Mouse (Mus musculus): ENCODE results near the gene Cacnb2. TPM values are rescaled to one million over a fixed set of nuclear protein-coding genes. Genes with fewer than 3 reads are reported as not detected.

Cacnb2 gene
- polyA plus RNA-seq, 1 experiment from 2014 or later, result 2.5 TPM

DNA sequence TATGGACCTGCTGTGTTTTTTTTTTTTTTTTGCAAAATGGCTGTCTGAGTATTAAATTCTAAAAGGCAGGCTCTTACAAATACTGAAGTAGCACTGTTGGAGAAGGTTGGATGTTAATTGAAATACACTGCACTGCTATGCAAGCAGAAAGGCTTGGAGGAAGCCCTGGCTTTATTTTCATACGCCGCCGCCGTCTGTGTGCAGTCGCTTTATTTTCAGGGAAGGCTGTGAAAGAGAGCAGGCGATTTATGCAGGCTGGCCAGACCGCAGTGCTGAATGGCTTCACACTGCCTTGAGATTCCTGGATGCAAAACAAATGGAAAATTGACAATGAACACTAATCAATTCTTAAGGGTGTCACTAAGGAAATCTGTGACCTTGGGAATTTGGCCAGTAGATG lies 137.5 kb downstream of the Cacnb2 start:
- Histone ChIP-seq H3K27me3 (ENCODE audit: low read depth, poor library complexity, severe bottlenecking) (no peaks in the 10 kb centered on the region), H3K27ac (no peak overlapping the region), H3K36me3 (no peaks in the 10 kb centered on the region), H3K9me3 (replicated peaks) (no peaks in the 10 kb centered on the region), H3K4me3 (no peak overlapping the region), H3K4me1 (peaks cover 5% of the 10 kb centered on the region; the same call in 1 of the 2 replicates)
- DNase-seq (ENCODE audit: low spot score), result no peak
- 89% methylated on average over 7 of the region's 7 CpGs for WGBS

DNA sequence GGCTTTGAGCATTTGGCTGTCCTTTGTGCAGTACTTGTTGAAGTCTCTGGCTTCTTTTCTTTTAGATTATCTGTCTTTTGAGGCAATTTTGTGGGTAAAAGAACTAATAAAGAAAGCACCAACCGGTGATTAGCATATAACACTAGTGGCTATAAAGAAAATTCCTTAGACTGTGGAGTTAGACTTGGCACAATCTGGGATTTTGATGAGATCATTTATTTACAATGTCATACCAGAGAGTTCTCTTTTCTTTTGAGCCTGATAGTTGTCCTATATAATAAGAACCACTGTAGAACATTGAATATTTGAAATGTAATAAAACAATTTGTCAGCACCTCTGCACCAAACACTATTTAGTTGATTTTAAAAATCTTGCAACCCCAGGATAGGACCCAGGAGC lies 141.9 kb downstream of the Cacnb2 start:
- Histone ChIP-seq H3K4me3 (no peak overlapping the region), H3K27me3 (ENCODE audit: low read depth, poor library complexity, severe bottlenecking) (no peaks in the 10 kb centered on the region), H3K27ac (no peak overlapping the region), H3K4me1 (no peaks in the 10 kb centered on the region), H3K36me3 (no peaks in the 10 kb centered on the region), H3K9me3 (replicated peaks) (no peaks in the 10 kb centered on the region)
- WGBS, result 91% methylated on average over 1 of the region's 1 CpGs
- DNase-seq (ENCODE audit: low spot score), result no peak

DNA sequence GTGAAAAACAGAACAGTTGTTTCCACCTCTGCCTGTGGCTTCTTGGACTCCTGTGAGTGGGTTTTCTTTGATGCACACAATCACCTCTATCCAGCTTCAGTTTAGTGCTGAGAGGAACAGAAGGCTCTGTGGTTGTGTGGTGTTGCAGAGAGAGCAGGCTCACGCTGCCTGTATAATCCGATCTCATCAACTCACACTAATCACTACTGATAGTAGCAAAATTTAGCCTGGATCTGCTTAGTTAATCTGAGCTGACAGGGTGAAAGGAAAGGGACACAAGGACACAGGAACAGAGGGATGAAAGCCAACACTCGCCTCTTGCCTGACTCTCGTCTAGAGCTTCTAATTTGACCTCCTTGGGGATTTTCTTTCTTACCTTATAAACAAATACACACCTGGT lies 160.0 kb downstream of the Cacnb2 start:
- no peak for DNase-seq (ENCODE audit: low spot score)
- H3K27ac ChIP-seq, result no peak overlapping the region
- 67% methylated on average over 4 of the region's 4 CpGs for WGBS

DNA sequence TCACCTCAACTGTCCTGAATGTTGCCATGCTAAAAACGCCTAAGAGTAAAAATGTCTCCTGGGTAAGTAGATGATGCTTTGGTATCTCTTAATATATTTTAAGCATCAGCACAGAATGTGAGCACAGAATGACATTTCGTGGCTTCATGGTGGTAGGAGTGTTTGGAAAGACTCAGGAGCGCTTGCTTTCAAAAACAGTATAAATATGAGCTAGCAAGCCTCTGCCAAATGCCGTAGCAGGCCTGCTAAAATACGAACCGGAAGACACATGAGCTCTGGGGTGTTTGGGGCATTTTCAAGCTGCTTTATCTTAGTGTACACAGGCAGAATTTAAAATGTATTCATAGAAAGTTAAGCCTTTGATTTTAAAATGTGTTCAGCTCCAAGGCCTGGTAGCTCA lies 161.0 kb downstream of the Cacnb2 start:
- Histone ChIP-seq H3K4me1 (no peaks in the 10 kb centered on the region), H3K4me3 (no peak overlapping the region), H3K27me3 (ENCODE audit: low read depth, poor library complexity, severe bottlenecking) (no peaks in the 10 kb centered on the region), H3K9me3 (replicated peaks) (no peaks in the 10 kb centered on the region), H3K27ac (no peak overlapping the region), H3K36me3 (no peaks in the 10 kb centered on the region)
- WGBS, result 90% methylated on average over 6 of the region's 6 CpGs
- no peak for DNase-seq (ENCODE audit: low spot score)

More for the DNA sequence above, 160.0 kb downstream of the Cacnb2 start:
- H3K36me3 ChIP-seq, result no peaks in the 10 kb centered on the region
- H3K9me3 ChIP-seq (replicated peaks), result no peaks in the 10 kb centered on the region
- no peaks in the 10 kb centered on the region for H3K4me1 ChIP-seq
- no peaks in the 10 kb centered on the region for H3K27me3 ChIP-seq (ENCODE audit: low read depth, poor library complexity, severe bottlenecking)
- no peak overlapping the region for H3K4me3 ChIP-seq

DNA sequence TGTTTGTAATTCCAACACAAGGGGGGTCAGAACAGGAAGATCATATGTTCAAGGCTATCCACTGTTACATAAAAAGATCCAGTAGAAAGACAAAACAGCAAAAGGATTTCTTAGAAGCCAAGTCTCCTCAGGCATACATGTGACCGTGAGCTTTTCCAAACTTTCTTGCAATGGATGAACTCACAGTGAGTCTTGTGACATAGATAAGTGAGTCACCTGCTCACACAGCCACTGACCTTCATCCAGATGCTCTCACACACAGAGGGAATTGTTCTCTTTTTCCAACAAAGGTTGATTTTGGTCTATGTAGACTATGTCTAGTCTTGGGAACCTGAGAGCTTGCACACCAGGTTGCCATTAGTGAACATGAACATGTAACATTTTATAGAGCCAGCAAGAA lies 166.6 kb downstream of the Cacnb2 start:
- Histone ChIP-seq H3K4me3 (no peak overlapping the region), H3K27ac (no peak overlapping the region), H3K9me3 (replicated peaks) (no peaks in the 10 kb centered on the region), H3K27me3 (ENCODE audit: low read depth, poor library complexity, severe bottlenecking) (no peaks in the 10 kb centered on the region), H3K4me1 (no peaks in the 10 kb centered on the region), H3K36me3 (no peaks in the 10 kb centered on the region)
- no peak for DNase-seq (ENCODE audit: low spot score)
- 95% methylated on average over 1 of the region's 1 CpGs for WGBS

DNA sequence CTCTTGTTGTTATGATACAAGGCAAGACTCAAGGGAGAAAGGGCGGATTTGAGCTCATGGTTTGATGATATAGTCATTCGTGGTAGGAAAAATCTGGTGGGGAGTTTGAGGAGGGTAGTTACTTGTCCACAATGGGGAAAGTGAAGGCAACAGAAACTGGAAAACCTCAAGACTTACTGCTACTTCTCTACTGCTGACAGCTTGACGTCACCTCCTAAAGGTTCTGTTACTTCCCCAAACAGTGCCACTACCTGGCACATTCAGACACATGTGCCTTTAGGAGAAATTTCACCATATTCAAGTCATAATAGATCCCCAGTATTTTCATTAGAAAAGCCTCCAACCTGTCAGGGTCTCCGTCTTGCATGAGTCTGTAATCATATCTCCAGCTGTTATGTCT lies 167.7 kb downstream of the Cacnb2 start:
- Histone ChIP-seq H3K4me1 (no peaks in the 10 kb centered on the region), H3K36me3 (no peaks in the 10 kb centered on the region), H3K9me3 (replicated peaks) (no peaks in the 10 kb centered on the region), H3K4me3 (no peak overlapping the region), H3K27ac (no peak overlapping the region), H3K27me3 (ENCODE audit: low read depth, poor library complexity, severe bottlenecking) (no peaks in the 10 kb centered on the region)
- 86% methylated on average over 4 of the region's 4 CpGs for WGBS
- DNase-seq (ENCODE audit: low spot score), result no peak

DNA sequence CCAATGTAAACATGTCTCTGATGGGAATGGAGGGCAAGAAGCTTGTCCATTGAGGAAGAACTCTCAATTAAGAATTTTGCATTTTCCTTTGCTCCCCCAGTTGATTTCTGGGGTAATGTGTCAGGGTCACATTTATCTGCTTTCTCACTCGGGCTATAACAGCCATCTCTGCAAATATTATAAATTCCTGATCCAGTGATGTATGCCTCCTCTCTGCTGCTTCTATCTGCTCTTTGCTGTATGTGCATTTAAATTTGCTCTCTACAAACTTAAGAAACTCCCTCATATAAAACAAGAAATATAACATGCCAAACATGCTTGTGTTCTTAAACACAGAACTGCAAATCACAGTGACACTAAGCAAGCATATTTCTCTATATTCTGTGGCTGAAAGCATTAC lies 171.5 kb downstream of the Cacnb2 start:
- no peak for DNase-seq (ENCODE audit: low spot score)
- no peak overlapping the region for H3K4me3 ChIP-seq
- H3K27me3 ChIP-seq (ENCODE audit: low read depth, poor library complexity, severe bottlenecking), result no peaks in the 10 kb centered on the region
- H3K9me3 ChIP-seq (replicated peaks), result no peaks in the 10 kb centered on the region
- H3K4me1 ChIP-seq, result no peaks in the 10 kb centered on the region
- WGBS, result 88% methylated on average over 1 of the region's 1 CpGs
- no peaks in the 10 kb centered on the region for H3K36me3 ChIP-seq
- H3K27ac ChIP-seq, result no peak overlapping the region

DNA sequence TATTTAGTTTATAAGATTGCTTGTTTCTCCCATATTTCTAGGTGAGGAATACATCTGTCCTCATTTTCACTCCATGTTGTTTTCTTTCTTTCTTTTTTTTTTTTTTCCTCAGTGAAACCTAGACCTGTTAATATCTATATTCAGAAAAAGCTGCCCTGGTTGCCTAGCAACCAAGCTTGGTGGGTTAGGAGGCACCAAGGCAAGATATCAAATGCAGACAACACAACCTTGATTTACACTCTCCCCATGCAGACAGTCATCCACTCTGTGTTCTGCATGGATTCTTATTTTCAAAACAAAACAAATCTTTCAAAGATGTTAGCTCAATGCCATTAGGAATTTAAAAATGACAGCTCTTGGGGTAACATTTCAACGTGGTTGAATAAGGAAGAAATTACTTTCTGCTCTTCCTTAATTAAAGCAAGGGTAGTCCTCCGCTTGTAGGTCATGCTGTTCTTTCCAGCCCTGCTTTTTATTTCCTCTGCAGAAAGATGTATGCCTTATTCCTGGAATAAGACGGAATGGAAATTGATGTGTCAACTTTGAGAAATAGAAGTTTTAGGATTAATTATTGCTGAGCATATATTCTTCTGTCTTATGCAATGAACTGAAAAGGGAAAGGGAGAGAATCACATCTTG lies 172.1 kb downstream of the Cacnb2 start:
- 78% methylated on average over 3 of the region's 3 CpGs for WGBS
- no peaks in the 10 kb centered on the region for H3K36me3 ChIP-seq
- H3K27ac ChIP-seq, result no peak overlapping the region
- DNase-seq (ENCODE audit: low spot score), result no peak
- no peak overlapping the region for H3K4me3 ChIP-seq
- H3K9me3 ChIP-seq (replicated peaks), result no peaks in the 10 kb centered on the region
- no peaks in the 10 kb centered on the region for H3K27me3 ChIP-seq (ENCODE audit: low read depth, poor library complexity, severe bottlenecking)
- no peaks in the 10 kb centered on the region for H3K4me1 ChIP-seq

DNA sequence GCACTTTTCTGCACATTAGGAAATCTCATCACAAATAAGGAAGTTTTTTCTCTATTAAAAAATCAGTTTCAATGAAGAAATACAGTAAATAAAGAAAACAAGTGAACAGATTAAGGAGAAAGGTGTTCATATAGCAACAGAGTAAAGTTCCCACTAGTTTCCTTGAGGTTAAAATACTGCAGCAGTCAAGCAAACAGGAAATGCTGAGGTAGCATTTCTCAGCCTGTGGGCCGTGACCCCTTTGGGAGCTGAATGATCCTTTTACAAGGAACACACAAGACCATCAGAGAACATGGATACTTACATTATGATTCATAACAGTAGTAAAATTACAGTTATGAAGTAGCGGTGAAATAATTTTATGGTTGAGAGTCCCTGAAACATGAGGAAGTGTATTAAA lies 185.1 kb downstream of the Cacnb2 start:
- 87% methylated on average over 2 of the region's 2 CpGs for WGBS
- no peaks in the 10 kb centered on the region for H3K36me3 ChIP-seq

DNA sequence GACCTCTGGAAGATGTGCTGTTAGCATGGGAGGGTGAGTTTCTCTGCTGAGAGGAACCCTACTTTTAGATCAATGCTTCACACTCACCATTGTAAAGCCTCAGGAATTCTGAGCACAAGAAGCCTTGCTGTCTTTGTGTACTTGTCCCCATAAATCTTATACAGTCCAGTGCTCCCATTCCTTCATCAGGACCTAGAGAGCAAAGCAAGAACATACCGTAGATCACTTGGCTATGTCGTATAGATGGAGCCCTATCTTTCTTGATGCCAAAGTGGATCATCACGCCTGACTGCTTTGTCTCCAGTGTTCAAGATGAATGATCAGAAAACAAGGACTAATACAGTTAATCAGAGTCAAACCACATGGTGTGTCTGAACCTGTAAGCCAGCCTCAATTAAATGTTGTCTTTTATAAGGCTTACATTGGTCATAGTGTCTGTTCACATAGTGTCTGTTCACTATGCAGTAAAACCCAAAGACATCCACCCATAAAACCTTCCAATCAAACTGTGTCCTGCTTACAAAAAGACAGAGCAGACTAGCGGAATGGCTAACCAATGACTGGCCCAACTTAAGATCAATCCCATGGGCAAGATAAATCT lies 198.7 kb downstream of the Cacnb2 start:
- no peaks in the 10 kb centered on the region for H3K9me3 ChIP-seq (replicated peaks)
- no peaks in the 10 kb centered on the region for H3K36me3 ChIP-seq
- no peak for DNase-seq (ENCODE audit: low spot score)
- WGBS, result 92% methylated on average over 4 of the region's 4 CpGs
- H3K4me3 ChIP-seq, result no peak overlapping the region
- no peaks in the 10 kb centered on the region for H3K27me3 ChIP-seq (ENCODE audit: low read depth, poor library complexity, severe bottlenecking)
- peaks cover 10% of the 10 kb centered on the region for H3K4me1 ChIP-seq
- no peak overlapping the region for H3K27ac ChIP-seq

More for the DNA sequence above, 185.1 kb downstream of the Cacnb2 start:
- Histone ChIP-seq H3K9me3 (replicated peaks) (no peaks in the 10 kb centered on the region), H3K27me3 (ENCODE audit: low read depth, poor library complexity, severe bottlenecking) (no peaks in the 10 kb centered on the region), H3K4me3 (no peak overlapping the region), H3K4me1 (no peaks in the 10 kb centered on the region), H3K27ac (no peak overlapping the region)
- DNase-seq (ENCODE audit: low spot score), result no peak

DNA sequence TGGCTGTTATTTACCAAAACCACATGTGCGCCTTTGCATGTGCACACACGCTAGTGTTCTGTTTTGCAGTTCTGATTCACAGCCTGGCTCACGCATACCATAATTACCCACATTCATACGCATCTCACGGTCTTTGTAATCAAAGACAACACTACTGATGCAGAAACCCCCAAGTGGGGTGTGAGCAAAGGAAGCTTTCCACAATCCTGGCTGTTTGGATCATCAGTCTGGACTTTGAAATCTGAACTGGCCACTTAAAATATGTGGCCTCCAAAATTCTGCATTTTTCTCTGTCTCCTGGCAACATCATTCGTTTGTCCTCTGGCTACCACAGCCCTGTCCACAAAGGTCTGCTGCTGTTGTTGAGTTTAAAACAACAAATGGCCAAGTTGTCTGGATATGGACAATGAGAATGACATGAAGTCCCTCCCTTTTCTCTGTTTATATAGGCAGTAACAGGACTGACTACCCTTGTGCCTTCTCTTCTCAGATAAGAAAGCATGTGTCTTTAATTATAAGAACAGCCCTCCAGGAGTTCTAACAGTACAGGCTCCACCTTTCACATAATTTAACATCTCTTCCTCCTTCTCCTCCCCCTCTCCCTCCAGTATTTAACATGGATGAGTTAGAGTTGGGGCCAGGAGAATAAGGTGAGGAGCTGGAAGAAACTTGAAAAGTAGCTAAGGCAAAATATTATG lies 204.9 kb downstream of the Cacnb2 start:
- WGBS, result 61% methylated on average over 6 of the region's 6 CpGs
- no peak for DNase-seq (ENCODE audit: low spot score)
- H3K4me3 ChIP-seq, result no peak overlapping the region
- peaks cover 22% of the 10 kb centered on the region for H3K4me1 ChIP-seq
- H3K36me3 ChIP-seq, result no peaks in the 10 kb centered on the region
- no peak overlapping the region for H3K27ac ChIP-seq
- no peaks in the 10 kb centered on the region for H3K9me3 ChIP-seq (replicated peaks)
- H3K27me3 ChIP-seq (ENCODE audit: low read depth, poor library complexity, severe bottlenecking), result no peaks in the 10 kb centered on the region

DNA sequence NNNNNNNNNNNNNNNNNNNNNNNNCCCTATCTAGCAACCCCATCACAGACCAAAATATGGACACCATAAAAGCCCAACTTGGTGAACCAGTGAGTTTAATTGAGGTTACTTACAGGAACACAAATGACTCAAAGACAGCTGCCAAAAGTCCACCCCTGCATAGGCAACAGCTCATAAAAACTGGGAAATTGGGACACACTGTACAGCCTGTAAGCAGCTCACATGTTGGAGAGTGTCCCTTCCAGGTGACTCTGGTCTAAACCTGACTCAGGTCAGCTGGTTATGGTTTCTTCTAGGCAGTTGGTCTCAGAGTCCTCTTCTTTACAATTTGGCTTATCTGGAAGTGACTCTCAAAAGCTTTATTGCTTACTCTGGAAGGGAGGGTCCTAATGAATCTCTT lies 212.1 kb downstream of the Cacnb2 start:
- no peaks in the 10 kb centered on the region for H3K9me3 ChIP-seq (replicated peaks)
- H3K4me1 ChIP-seq, result no peaks in the 10 kb centered on the region
- no peaks in the 10 kb centered on the region for H3K36me3 ChIP-seq
- no peak overlapping the region for H3K27ac ChIP-seq
- no peak for DNase-seq (ENCODE audit: low spot score)
- H3K4me3 ChIP-seq, result no peak overlapping the region
- H3K27me3 ChIP-seq (ENCODE audit: low read depth, poor library complexity, severe bottlenecking), result no peaks in the 10 kb centered on the region

DNA sequence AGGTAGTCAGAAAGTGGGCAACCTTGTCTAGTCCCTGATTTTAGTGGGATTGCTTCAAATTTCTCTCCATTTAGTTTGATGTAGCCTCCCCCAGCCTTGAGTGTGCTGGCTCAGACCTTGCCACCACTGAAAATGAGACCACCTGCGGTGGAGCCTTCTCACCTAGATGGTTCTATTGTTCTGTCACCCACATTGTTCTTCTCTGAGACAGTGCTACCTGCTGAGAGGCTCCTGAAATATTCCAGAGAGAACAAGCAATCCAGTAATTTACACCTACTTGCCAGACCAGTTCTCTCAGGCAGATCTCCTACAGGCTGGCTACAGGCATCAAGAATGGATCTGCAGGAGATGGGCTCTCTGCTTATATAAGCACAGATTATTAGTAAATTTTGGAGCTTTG lies 215.8 kb downstream of the Cacnb2 start:
- WGBS, result 43% methylated on average over 1 of the region's 1 CpGs
- Histone ChIP-seq H3K9me3 (replicated peaks) (no peaks in the 10 kb centered on the region), H3K27ac (no peak overlapping the region), H3K4me3 (no peak overlapping the region), H3K27me3 (ENCODE audit: low read depth, poor library complexity, severe bottlenecking) (no peaks in the 10 kb centered on the region), H3K36me3 (no peaks in the 10 kb centered on the region), H3K4me1 (peaks cover 11% of the 10 kb centered on the region)
- DNase-seq (ENCODE audit: low spot score), result no peak

Measured in limb, embryonic 10.5 days (tissue).